Mouse (Mus musculus) cerebellum, postnatal 25 days (tissue): ENCODE measurements around the gene Lenep.

Experiments
- DNase-seq, 2 experiments: peaks; one replicate each; pipeline ENCODE4 v3.0.0; 2021; ENCODE audit warnings: mixed read lengths in 2 of 2

The Lenep gene

GRCm38 (mm10) chr3:89373581-89374231, 28.9 kb downstream of the Lenep start:
- DNase-seq, result no peak

GRCm38 (mm10) chr3:89367338-89367737, 35.3 kb downstream of the Lenep start:
- DNase-seq, result no peak

- DNase-seq, result no peak
Observed at GRCm38 (mm10) chr3:89365486-89366414, 36.8 kb downstream of the Lenep start.

GRCm38 (mm10) chr3:89365153-89365485, 37.5 kb downstream of the Lenep start, which contains the start of gene Dcst1:
Gene Dcst1, minus strand, starts transcription at chr3:89365253.
- DNase-seq, result no peak

- no peak for DNase-seq
Observed at GRCm38 (mm10) chr3:89364631-89365030, 38.0 kb downstream of the Lenep start.

GRCm38 (mm10) chr3:89361675-89362074, 40.9 kb downstream of the Lenep start, which contains the start of gene Dcst2:
Gene Dcst2, plus strand, starts transcription at chr3:89361975.
- no peak for DNase-seq

- DNase-seq, result no peak
Observed at GRCm38 (mm10) chr3:89360237-89360636, 42.4 kb downstream of the Lenep start.

- DNase-seq, result no peak
Observed at GRCm38 (mm10) chr3:89359630-89360029, 43.0 kb downstream of the Lenep start.

- no peak for DNase-seq
Observed at GRCm38 (mm10) chr3:89356029-89356428, 46.6 kb downstream of the Lenep start.

GRCm38 (mm10) chr3:89355512-89355902, 47.1 kb downstream of the Lenep start:
- no peak for DNase-seq

GRCm38 (mm10) chr3:89354816-89355511, 47.6 kb downstream of the Lenep start:
- peak; percentile 91 to 93 for DNase-seq

- no peak for DNase-seq
Observed at GRCm38 (mm10) chr3:89351271-89351670, 51.3 kb downstream of the Lenep start.
